Mouse (Mus musculus) CH12F3 (cell line): Measurements from ENCODE around the gene Tenm4.

Experiments used
- in situ Hi-C: fragments of 300-500 bp; cut with MboI; formaldehyde crosslinking; loops from 2 replicates; pipeline ENCODE4 v1.14.3; 2020; ENCODE audit warnings: low sequenced_read_pairs

Gene Tenm4

DNA sequence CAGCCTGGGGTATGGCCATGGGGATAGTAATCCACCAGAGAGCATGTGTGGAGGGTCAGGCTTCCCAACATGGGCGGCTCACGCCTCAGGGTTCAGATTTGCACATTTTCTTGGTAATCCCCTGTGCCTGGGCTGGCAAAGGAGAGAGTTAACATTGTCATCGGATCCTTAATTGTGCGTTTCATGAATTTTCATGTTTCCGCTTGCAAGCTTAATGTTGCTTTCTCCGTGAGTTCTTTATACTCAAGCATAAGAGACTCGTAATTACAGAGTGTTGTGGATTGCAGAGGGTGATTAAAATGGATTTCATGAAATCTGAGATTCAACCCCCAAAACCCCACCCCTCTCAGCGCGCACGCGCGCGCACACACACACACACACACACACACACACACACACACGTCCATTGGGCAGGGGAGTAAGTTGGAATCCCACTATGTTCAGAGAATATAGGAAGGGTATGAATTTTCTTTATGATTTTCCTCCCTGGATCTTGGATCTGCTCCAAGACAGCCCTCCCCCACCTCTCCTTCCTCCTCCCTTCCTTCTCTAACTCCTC is 341.0 kb downstream of the Tenm4 start:
- in situ Hi-C loops, result no loop called here

DNA sequence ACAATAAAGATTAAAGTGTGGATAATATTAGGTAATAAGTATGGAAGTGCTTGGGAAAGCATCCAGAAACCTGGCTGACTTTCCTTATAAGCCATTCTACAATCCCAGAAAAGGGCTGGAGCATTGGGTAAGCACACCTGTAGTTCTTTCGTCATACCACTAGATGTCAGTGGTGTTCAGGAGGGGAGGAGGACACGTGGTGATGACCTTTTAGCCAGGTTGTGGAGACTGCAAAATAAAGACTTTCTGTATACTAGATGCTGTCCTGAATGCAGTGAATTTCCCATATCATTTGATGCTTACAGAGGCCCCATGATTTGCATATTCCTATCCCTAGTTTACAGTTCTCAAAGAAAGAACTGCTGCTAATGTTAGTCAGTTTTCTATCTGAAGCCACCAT is 348.2 kb downstream of the Tenm4 start:
- in situ Hi-C loops, result no loop called here

DNA sequence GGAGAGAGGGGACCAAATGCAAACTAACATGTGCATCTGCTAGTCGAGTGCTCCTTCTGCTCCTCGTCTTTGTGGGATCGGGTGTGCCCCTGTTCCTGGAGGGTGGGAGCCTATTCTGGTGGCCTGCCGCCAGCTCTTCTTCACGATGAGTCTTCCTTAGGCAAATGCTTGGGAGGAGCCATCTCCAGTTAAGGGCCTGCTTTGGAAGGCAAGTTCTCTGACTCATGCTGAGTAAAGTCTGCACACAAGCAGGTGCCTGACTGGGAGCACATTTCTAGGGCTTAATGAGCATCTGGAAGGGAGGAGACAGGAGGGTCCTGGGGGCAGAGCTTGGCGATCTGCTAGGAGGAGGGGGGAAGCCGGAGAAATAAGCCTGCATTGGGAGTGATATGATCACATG is 350.9 kb downstream of the Tenm4 start:
- in situ Hi-C loops, result no loop called here

DNA sequence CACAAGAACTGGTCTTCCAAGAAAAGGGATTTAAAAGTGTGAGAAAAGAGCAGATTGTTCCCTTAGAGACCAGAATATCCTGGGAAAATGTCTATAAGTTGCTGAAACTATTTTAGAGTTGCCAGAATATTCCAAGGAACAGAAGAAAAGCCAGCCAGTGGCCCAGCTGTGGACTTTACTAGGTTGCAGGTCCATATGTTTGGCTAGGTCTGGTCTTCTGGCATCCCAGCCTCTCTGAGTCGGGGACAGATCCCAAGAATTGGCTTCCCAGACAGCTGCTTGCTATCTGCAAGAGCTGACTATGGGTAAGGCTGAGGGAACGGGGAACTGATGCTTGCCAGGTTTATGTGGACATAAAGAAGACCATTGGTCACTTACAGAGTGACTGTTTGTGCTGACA is 352.6 kb downstream of the Tenm4 start:
- in situ Hi-C loops, result no loop called here

DNA sequence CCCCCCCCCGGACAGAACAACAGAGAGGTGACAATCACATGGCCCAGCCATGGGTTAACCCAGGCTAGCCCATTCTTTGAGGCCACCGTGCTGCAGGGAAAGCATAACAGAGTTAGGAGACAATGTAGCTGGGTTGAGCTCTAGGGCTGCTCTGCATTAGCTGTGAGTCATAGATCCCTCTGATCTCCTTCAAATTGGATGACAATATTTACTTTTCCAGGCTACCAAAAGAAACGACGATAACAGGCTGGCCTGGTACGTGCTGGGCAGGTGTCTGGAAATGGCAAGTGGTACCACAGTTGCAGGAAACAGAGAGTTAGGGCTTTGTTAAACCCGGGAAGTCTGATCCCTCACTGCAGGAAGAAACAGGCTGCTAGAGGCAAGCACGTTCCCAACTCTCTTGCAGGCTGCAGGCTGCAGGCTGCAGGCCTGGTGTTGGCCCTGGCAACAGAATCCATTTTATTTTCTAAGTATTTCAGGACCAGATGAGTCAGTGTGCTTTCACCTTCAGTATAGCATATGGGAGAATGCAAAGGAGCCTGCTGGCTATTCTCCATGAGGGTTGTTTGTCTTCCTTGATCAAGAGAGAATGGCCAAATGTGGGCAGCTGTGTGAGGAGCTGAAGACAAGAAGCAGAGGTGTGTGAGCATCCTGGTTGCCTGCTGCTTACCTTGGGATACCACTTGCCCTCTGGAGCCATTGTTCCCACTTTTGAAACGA is 353.6 kb downstream of the Tenm4 start:
- in situ Hi-C loops, result loop anchor here (25.0 kb wide), 1 partner anchor 388 kb away; no protein-coding TSS in a partner anchor

DNA sequence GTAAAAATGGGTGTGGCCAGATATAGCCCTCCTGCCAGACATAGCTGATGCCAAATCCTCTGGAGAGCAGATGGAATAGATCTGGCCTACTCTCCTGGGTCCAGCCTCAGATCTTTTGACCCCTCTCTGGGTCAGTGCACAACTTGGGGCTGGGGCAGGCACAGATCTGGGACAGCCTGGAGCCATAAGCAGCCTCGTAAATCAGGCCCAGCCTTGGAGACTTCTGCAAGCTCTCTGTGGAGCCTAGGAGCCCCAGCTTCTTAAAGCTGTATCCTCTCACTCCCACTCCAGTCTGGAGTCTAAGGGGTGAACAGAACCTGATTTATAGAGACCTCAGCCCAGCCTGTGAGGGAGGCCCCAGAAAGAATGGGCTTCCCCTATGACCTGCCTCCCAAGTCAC is 354.3 kb downstream of the Tenm4 start:
- in situ Hi-C loops, result loop anchor here (25.0 kb wide), 1 partner anchor 387 kb away; no protein-coding TSS in a partner anchor

DNA sequence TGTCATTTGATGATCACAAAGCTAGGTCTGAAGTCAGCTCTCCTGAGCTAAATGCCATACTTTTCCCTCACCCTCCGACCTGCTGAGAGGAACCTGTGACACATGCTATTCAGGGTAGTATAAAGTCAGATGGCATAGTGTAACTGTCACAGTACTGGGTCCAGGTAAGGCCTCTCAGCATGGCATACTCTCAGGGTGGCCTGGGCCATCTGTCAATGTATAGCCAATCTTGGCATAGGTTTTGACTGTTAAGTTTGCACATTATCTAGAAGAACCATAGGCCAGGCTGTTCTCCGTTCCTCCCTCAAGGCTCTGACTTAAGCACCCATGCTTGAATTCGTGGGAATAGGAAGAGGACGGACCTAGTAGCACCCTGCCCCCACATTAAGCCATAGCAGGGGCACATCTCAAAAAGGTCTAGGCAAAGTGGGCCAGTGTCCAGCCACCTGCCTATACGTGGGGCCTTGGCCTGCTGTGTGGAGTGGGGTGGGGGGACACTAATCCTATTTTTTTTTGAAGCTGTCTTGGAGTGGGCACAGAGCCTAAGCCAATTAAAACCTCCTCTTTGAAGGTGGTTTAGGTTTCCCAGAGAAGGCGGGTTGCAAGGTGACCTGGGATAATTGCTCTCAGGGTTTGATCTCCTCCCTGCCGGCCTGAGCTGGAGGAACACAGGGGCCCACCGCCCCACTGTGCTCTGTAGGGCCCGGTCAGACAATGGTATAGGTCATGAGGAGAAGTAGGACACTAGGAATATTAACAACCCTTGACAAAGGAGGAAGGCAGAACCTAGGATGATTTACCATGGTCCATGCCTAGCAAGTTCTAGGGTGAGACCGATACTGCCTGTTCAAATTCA is 359.8 kb downstream of the Tenm4 start:
- in situ Hi-C loops, result loop anchor here (25.0 kb wide), 1 partner anchor 382 kb away; no protein-coding TSS in a partner anchor

DNA sequence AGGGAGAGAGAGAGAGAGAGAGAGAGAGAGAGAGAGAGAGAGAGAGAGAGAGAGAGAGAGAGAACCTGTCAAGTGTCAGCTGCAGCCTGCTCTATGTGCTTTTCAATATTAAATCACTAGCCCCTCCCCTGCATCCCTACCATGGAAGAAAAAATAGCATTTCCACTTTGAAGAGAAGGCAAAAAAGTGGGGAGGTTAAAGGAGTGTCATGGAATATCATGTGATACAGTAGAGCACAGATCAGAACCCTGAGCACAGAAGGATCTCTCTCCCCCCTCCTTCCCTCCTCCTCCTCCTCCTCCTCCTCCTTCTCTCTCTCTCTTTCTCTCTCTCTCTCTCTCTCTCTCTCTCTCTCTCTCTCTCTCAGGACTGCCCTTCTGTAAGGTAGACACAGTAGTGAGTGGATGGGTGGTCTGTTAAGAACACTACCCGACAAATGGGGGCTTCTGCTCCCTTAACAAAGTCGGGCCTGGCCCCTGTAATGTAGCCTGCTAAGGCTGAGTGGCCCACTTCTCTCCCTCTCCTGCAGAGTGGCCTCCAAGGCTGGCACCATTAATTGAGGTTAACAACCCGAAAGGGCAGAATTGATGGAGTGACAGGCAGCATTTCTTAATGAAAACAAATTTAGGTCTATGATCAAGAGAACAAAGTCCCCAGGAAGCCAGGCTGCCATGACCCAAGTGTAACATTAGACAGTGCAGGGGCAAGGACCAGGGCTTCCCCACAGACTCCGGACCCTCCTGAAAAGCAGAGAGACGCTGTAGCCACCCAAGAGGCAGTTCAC is 361.1 kb downstream of the Tenm4 start:
- in situ Hi-C loops, result loop anchor here (25.0 kb wide), 1 partner anchor 380 kb away; no protein-coding TSS in a partner anchor

DNA sequence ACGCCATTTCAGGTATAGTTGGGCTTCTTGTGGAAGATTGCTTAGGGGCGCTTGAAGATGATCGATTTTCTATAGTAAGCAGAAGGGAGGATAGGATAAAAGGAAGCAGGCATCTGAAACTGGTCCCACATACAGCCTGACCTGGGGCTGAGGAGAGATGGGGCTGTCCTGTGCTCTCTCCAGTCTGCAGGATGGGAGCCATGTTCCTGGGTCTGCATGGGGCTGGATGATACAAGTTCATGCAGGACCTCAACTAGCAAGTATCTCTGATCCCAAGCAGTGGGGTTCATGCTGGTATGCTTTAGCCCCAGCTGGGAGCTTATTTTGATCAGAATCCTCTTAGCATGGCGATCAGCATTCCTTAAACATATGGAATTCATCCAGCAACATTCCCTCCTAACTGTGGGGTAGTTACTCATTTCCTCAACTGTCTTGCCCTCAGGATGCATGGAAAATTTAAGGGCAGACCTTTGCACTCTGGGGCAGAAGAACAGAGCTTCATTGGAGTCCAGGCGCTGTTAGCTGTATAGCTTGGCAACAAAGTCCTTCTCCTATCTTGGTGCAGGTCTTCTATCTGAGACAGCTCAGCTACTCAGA is 361.9 kb downstream of the Tenm4 start:
- in situ Hi-C loops, result loop anchor here (25.0 kb wide), 1 partner anchor 379 kb away; no protein-coding TSS in a partner anchor

DNA sequence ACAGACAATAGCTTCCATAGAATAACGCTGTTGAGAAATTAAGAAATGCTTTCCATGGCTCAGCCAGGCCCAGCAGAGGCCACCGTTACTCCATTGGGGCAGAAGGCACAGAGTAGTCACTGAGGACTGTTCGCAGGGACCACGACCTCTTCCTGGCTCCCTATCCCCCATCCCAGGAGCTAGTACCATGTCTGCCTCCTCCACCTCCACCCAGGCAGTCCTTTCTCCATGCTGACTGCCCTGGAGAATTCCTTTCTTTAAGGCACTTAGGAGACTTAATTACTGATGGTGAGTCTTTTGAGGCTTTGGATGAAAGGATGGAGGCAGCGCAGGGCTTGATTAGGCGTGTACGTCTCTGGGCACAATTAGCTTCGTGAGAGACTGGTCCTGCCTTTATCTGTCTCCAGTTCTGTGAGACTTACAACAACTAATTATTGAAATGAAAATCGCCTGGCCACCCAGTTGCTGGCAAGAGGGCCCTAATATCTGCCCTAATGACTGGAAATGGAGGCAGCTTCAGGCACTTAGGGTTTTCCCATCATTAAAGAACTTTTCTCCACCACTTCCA is 365.4 kb downstream of the Tenm4 start:
- in situ Hi-C loops, result loop anchor here (25.0 kb wide), 1 partner anchor 376 kb away; no protein-coding TSS in a partner anchor

DNA sequence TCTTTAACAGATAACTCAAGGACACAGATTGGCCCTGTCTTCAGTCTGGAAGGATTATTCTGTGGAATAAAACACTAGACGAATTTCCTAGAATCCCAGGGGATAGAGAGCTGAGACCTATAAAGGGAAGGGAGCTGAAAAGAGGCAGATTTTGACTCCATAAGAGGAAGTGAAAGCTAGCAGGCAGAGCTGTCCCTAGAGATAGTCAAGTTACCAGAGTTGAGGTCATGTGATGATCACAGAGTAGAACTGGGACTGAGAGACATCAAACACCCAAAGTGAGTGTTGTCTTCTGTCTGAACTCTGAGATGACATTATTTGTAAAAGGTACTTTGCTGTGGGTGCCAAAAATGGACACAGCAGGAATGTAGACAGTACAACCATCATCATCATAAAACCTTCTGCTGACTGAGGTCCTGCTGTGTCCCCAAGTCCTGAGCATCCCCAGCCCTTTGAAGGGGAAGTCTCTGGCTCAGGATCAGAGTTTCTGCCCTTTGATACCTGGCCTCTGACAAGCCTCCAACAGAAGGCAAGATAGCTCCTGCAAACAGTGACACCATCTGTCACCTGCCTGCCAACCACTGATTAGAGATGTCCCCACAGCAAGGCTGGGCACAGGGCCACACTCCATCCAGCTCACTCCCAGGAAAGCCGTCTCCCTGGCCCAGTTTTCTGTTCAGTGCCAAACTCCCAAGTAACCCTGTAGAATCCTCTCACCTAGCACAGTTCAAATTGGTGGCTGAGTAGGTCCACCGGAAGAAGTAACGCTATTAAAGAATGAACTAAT is 368.4 kb downstream of the Tenm4 start:
- in situ Hi-C loops, result loop anchor here (25.0 kb wide), 1 partner anchor 373 kb away; no protein-coding TSS in a partner anchor

DNA sequence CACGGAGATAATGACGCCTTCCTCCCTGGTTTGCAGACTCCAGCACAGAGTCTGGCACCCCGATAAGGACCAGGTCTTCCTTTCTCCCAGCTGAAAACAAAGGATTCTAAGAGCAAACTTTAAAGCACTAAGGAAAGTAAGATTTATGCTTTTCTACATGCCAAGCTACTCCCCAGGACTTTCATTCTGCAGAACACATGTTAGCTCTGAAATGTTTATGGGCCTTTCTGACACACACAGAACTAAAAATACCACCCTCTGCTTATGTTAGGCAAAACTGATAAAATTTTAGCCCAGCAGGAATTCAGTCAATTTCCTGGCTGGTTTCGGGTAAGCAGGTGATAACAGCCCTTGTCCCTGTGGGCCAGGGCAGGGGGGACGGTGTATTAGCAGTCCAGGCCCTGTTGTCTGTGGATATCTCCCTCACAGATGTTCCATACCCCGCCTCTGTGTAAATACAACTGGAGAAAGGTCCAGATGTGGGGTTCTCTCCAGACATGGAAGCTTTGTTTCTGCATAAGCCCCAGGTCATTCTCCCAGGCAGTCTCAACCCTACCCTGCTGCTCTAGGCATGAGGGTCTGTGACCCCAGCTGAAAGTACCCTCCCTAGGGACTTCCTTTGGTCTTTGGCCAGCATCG is 369.5 kb downstream of the Tenm4 start:
- in situ Hi-C loops, result loop anchor here (25.0 kb wide), 1 partner anchor 372 kb away; no protein-coding TSS in a partner anchor

DNA sequence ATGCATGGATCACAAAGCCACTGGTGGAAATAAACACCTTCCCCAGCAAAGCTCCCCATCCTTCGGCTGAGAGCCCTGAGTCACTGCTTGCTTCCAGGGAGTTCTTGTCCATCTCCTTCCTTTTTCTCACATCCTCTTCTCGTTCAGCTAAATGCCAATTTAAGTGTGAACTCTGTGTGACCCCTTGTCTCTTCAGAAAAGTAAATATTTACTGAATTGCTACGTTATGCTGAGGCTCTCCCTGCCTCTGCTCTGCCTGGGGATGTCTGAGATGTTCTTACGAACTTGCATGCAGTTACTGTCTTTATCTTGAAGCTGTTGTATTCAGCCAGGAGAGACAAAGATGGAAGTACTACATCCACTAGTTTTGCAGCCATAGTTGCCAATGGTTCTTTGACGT is 374.9 kb downstream of the Tenm4 start:
- in situ Hi-C loops, result loop anchor here (25.0 kb wide), 1 partner anchor 366 kb away; no protein-coding TSS in a partner anchor

DNA sequence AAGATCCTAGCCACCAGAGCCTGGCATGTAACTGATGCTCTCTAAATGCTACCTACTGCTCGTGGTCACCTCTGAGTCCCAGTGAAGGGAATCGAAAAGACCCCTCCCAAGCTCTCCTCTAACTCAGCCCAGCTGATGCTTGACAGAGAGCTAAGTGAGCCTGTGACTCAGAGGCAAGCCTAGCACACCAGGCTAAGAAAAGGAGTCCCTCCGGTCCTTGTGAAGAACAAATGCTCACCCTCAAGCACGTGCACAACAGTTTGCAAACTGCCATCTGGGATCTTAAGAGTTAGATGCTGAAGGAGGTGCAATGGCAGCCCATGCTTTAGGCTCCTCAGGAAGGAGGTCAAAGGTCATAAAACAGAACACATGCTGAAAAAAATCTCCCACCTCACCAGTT is 380.8 kb downstream of the Tenm4 start:
- in situ Hi-C loops, result no loop called here

DNA sequence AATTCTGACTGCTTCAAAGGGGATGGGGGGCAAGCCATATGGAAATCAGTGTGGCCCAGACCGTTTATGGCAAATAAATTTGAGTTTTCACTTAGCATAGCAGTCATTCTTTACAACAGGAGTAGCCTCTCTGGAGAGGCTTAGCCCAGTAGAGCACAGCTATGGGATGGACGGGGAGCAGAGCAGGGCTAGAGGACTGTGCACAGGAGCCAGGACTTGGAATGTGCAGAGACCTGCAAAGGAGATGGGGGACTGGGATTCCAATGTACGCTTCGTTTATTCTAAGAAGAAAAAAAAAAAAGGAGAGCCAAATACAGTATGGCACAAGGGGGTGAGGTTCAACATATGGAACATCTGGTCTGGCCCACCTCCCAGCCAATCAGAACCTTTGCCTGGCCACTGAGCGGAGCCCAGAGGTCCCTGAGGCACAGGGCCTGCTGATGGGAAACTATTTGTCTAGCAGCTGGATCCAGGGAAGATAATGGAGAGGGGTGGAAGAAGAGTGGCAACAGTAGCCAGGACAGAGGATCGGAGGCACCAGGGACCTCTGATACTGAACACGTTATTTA is 381.3 kb downstream of the Tenm4 start:
- in situ Hi-C loops, result no loop called here

DNA sequence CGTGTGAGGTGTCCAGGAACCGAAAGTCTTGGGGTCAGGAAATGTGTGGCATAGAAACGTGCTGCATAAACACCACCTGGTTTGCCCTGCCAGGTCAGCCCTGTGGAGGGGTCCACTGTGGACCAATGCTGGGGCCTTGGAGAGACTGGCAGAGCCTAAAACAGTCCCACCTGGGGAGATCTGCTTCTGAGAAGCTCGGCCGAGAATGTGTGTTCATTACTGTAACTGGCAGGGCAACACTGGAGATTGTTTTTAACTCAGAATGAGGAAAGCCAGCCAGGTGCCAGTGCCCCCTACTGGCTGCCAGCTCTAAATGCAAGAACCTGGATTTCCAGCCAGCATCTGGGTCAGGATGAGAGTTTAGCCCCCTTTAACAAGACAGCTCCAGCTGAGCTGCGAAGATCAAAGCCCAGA is 383.2 kb downstream of the Tenm4 start:
- in situ Hi-C loops, result no loop called here

DNA sequence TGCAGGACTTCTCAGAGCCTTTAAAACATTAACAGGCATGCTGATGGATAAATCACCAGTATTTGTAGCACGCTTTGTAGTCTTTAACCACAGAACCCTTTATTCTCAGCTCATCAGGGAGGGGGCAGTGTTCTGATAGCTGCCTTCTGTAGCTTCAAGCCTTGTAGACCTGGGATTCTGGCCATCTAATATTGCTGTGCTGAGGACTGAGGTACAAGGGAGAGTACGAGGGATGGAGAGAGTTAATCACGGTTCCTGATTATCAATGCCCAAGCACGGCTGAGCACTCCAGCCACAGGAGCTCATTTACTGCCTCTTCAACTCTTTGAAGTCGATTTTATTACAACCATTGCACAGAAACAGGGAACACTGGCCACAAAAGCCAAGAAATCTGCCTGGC is 384.2 kb downstream of the Tenm4 start:
- in situ Hi-C loops, result no loop called here

DNA sequence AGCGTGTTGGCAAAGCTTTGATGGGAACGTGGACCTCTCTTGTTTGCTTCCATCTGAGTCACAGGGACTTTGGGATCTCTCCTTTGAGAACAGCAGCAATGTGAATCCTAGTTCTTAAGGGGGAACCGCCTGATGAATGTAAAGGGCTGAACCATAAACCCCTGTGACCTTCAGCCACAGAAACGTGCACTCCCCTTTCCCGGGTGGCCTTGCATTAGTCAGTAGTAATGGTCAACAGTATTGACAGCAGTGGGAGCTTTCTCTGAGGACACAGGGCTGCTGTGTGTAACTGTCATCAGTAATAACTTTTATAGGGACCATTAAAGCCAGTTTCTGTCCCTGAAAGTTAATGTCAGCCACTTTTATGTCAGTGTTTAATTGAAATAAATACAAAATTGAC is 385.7 kb downstream of the Tenm4 start:
- in situ Hi-C loops, result no loop called here
